Mouse (Mus musculus) kidney, postnatal 0 days (tissue): ENCODE results near the gene Fmr1. TPM values are rescaled to one million over a fixed set of nuclear protein-coding genes. Genes with fewer than 3 reads are reported as not detected.
A peak's percentile ranks its signal among the peaks of the same experiment; 100 is the strongest.
"Not testable (repeated sequence)": the region's sequence is repeated elsewhere in the genome, so short reads cannot be mapped to it uniquely, and the experiment has no call there.

Experiments used
- ATAC-seq: fragments of 200-750 bp; cut with Nextera tagmentation; replicated peaks from 2 replicates; pipeline ENCODE4 v1.8.0; 2017; ENCODE audit warnings: low read depth, moderate number of reproducible peaks, moderate TSS enrichment, moderate library complexity; ENCODE audit not compliant: low FRiP score
- DNase-seq: peaks from one replicate; pipeline ENCODE4 v3.0.0-alpha.2; 2016; ENCODE audit warnings: low spot score
- H3K27ac ChIP-seq: fragments of 300-500 bp; sonication (generic); 2 replicates; pipeline ENCODE4 v1.5.1; 2014; ENCODE audit warnings: mild to moderate bottlenecking
- H3K27me3 ChIP-seq: fragments of 300-500 bp; sonication (generic); 2 replicates; pipeline ENCODE4 v1.6.1; 2014; ENCODE audit warnings: low read length, mixed read lengths; ENCODE audit not compliant: insufficient read depth
- H3K36me3 ChIP-seq: fragments of 300-500 bp; sonication (generic); 2 replicates; pipeline ENCODE4 v1.6.1; 2014; ENCODE audit warnings: low read length, mixed read lengths; ENCODE audit not compliant: insufficient read depth
- H3K4me1 ChIP-seq: fragments of 300-500 bp; sonication (generic); replicated peaks from 2 replicates; pipeline ENCODE4 v1.6.1; 2014; ENCODE audit warnings: antibody characterized with exemption, low read length, mixed read lengths; ENCODE audit not compliant: insufficient read depth
- H3K4me2 ChIP-seq: fragments of 300-500 bp; sonication (generic); 2 replicates; pipeline ENCODE4 v1.6.1; 2014; ENCODE audit warnings: mild to moderate bottlenecking, low read length, moderate library complexity, mixed read lengths
- H3K4me3 ChIP-seq: fragments of 300-500 bp; sonication (generic); replicated peaks from 2 replicates; pipeline ENCODE4 v1.5.1; 2014; ENCODE audit warnings: low read depth, low read length
- H3K9ac ChIP-seq: fragments of 300-500 bp; sonication (generic); 2 replicates; pipeline ENCODE4 v1.6.1; 2014; ENCODE audit warnings: low read depth, low read length
- H3K9me3 ChIP-seq: fragments of 300-500 bp; sonication (generic); replicated peaks from 2 replicates; pipeline ENCODE4 v1.6.1; 2016; ENCODE audit warnings: low read length, inconsistent platforms, mixed read lengths
- CTCF ChIP-seq: IDR thresholded peaks from 2 replicates; pipeline ENCODE4 v1.5.1; 2016; ENCODE audit warnings: antibody characterized with exemption, low read depth, mild to moderate bottlenecking, moderate library complexity
- WGBS: fragments of 180-500 bp; shearing (Covaris S2); extraction: QIAGEN DNeasy Blood & Tissue Kit; methylation state at CpG from one replicate; pipeline ENCODE4 v1.1.7; 2014; 5-methylcytosine and 5-hydroxymethylcytosine counted together
- polyA plus RNA-seq: library from polyadenylated mRNA; unstranded; fragments of >200 nt; fragmentation: Nextera tagmentation; extraction: Ambion mirVana; gene quantifications from 2 replicates; pipeline ENCODE4 v1.2.1, GENCODE M21; 2015

The Fmr1 gene
- polyA plus RNA-seq, result 34.6 and 37.3 TPM in 2 replicates

- Histone ChIP-seq H3K4me2 (peak within 1 kb of the TSS; percentile 51), H3K9me3 (no peaks in the 10 kb centered on the region), H3K27me3 (no peaks in the 10 kb centered on the region), H3K9ac (peak within 1 kb of the TSS; percentile 87), H3K27ac (peak within 1 kb of the TSS; percentile 93), H3K36me3 (no peaks in the 10 kb centered on the region), H3K4me3 (peak within 1 kb of the TSS; percentile 62), H3K4me1 (no peaks in the 10 kb centered on the region)
- WGBS, result 13% methylated on average over 49 of the region's 49 CpGs
- TF ChIP-seq CTCF, result no peak; the same call in 1 of the 2 replicates
- DNase-seq, result peak; percentile 93
- ATAC-seq, result peak; percentile 98
Measured at GRCm38 (mm10) chrX:68678333-68678740, at the start of gene Fmr1. Gene Fmr1 (plus strand): TSS chrX:68678541.

- 70% methylated on average over 1 of the region's 1 CpGs for WGBS
Measured at GRCm38 (mm10) chrX:68641603-68642002, 36.7 kb upstream of the Fmr1 start.

GRCm38 (mm10) chrX:68645154-68645919, 33.0 kb upstream of the Fmr1 start:
- DNase-seq, result peak; percentile 46
- Histone ChIP-seq H3K9ac (no peak overlapping the region), H3K27ac (no peak overlapping the region), H3K4me2 (no peak overlapping the region), H3K4me1 (no peaks in the 10 kb centered on the region), H3K9me3 (no peaks in the 10 kb centered on the region), H3K36me3 (no peaks in the 10 kb centered on the region), H3K27me3 (no peaks in the 10 kb centered on the region), H3K4me3 (no peak overlapping the region)
- WGBS, result 55% methylated on average over 7 of the region's 7 CpGs
- no peak for ATAC-seq
- no peak for TF ChIP-seq CTCF

More at GRCm38 (mm10) chrX:68641603-68642002, 36.7 kb upstream of the Fmr1 start:
- peak; percentile 19; the same call in 1 of the 2 replicates for TF ChIP-seq CTCF
- Histone ChIP-seq H3K4me3 (no peak overlapping the region), H3K4me2 (no peak overlapping the region), H3K9me3 (no peaks in the 10 kb centered on the region), H3K27ac (no peak overlapping the region), H3K4me1 (no peaks in the 10 kb centered on the region), H3K9ac (no peak overlapping the region), H3K27me3 (no peaks in the 10 kb centered on the region), H3K36me3 (no peaks in the 10 kb centered on the region)
- DNase-seq, result peak; percentile 6
- ATAC-seq, result no peak

- ATAC-seq (no peak), DNase-seq (no peak)
- Histone ChIP-seq H3K9me3 (no peaks in the 10 kb centered on the region), H3K4me3 (no peak overlapping the region), H3K4me1 (no peaks in the 10 kb centered on the region), H3K27ac (no peak overlapping the region), H3K4me2 (no peak overlapping the region), H3K36me3 (no peaks in the 10 kb centered on the region), H3K27me3 (no peaks in the 10 kb centered on the region), H3K9ac (no peak overlapping the region)
- no peak for TF ChIP-seq CTCF
- 38% methylated on average over 1 of the region's 1 CpGs for WGBS
Measured at GRCm38 (mm10) chrX:68677508-68677907, 833 bp upstream of the Fmr1 start.

- no peaks in the 10 kb centered on the region for H3K27me3 ChIP-seq
- no peak for TF ChIP-seq CTCF
- DNase-seq (no peak), ATAC-seq (peak; percentile 83)
- no peaks in the 10 kb centered on the region for H3K9me3 ChIP-seq
- H3K36me3 ChIP-seq, result no peaks in the 10 kb centered on the region
- H3K4me1 ChIP-seq, result no peaks in the 10 kb centered on the region
- peak overlapping the region; percentile 87 for H3K9ac ChIP-seq
- 33% methylated on average over 58 of the region's 67 CpGs for WGBS
- H3K4me3 ChIP-seq, result peak overlapping the region; percentile 62
- peak overlapping the region; percentile 50 for H3K4me2 ChIP-seq
- H3K27ac ChIP-seq, result peak overlapping the region; percentile 93
Measured at GRCm38 (mm10) chrX:68678815-68679486, 610 bp downstream of the Fmr1 start.

- no peak for TF ChIP-seq CTCF
- Histone ChIP-seq H3K9me3 (no peaks in the 10 kb centered on the region), H3K4me3 (no peak overlapping the region), H3K27ac (no peak overlapping the region), H3K27me3 (no peaks in the 10 kb centered on the region), H3K36me3 (no peaks in the 10 kb centered on the region), H3K4me1 (no peaks in the 10 kb centered on the region), H3K4me2 (no peak overlapping the region), H3K9ac (no peak overlapping the region)
- 86% methylated on average over 2 of the region's 2 CpGs for WGBS
- ATAC-seq (no peak), DNase-seq (no peak)
Measured at GRCm38 (mm10) chrX:68684706-68685105, 6.4 kb downstream of the Fmr1 start.

- not testable (repeated sequence) for H3K36me3 ChIP-seq, ATAC-seq, H3K4me1 ChIP-seq, H3K4me3 ChIP-seq, H3K27me3 ChIP-seq, H3K9me3 ChIP-seq, H3K4me2 ChIP-seq, DNase-seq, H3K27ac ChIP-seq, H3K9ac ChIP-seq
- 86% methylated on average over 8 of the region's 8 CpGs for WGBS
Measured at GRCm38 (mm10) chrX:68691936-68692335, 13.6 kb downstream of the Fmr1 start.
